Comparison of ENCODE assay signal across 10 mouse cellular contexts in genomic region chr11:118007460-118008143, GRCm38 (mm10). TPM values are rescaled to one million over a fixed set of nuclear protein-coding genes. Genes with fewer than 3 reads are reported as not detected.
DNase-seq lines count a peak whose midpoint lies in the region; ATAC-seq lines count a peak whose summit lies in the region.
"Had no signal": no experiment of that assay in that cellular context is flagged by ENCODE, and none has a peak within 500 bp of the region (broad histone marks: within the 10 kb centered on the region; RNA-seq: fewer than 3 reads in every experiment).

No protein-coding gene starts in this region.

- ATAC-seq in megakaryocyte, adult 5-6 weeks (ENCODE audit: poor library complexity, severe bottlenecking) = no peak
- peak; percentile 46 for ATAC-seq in stomach, embryonic 14.5 days (ENCODE audit: insufficient number of reproducible peaks, insufficient read depth, low FRiP score, low read depth)

- no peak overlapping the region for H3K4me2 ChIP-seq in stomach, embryonic 14.5 days (replicated peaks; ENCODE audit: low read depth, low read length)
- H3K4me2 ChIP-seq: limb, embryonic 15.5 days had no signal

- H3K27me3 ChIP-seq in megakaryocyte, embryonic 14.5 days (replicated peaks) = no peaks in the 10 kb centered on the region
- H3K27me3 ChIP-seq in stomach, embryonic 14.5 days (ENCODE audit: control insufficient read depth, insufficient read depth, low read length) = no peaks in the 10 kb centered on the region
- H3K27me3 ChIP-seq: limb, embryonic 15.5 days had no signal

- H3K27ac ChIP-seq in stomach, embryonic 14.5 days (ENCODE audit: low read length) = peak overlapping the region; percentile 39; the same call in 1 of the 2 replicates

- H3K4me3 ChIP-seq in megakaryocyte, embryonic 14.5 days (replicated peaks) = peak overlapping the region; percentile 72
- no peak overlapping the region for H3K4me3 ChIP-seq in stomach, embryonic 14.5 days (ENCODE audit: low read depth, low read length)
- H3K4me3 ChIP-seq: limb, embryonic 15.5 days had no signal

- peaks cover 95% of the 10 kb centered on the region for H3K4me1 ChIP-seq in megakaryocyte, embryonic 14.5 days
- H3K4me1 ChIP-seq in stomach, embryonic 14.5 days (ENCODE audit: control insufficient read depth, insufficient read depth, low read length) = peaks cover 27% of the 10 kb centered on the region; the same call in 1 of the 2 replicates

- no peak overlapping the region for H3K9ac ChIP-seq in stomach, embryonic 14.5 days (replicated peaks; ENCODE audit: low read depth, low read length)
- H3K9ac ChIP-seq: limb, embryonic 15.5 days had no signal

- peaks cover 99% of the 10 kb centered on the region for H3K36me3 ChIP-seq in megakaryocyte, embryonic 14.5 days (replicated peaks; ENCODE audit: low read length)
- H3K36me3 ChIP-seq in stomach, embryonic 14.5 days (ENCODE audit: control insufficient read depth, insufficient read depth, low read length) = peaks cover 24% of the 10 kb centered on the region

- no peaks in the 10 kb centered on the region for H3K9me3 ChIP-seq in megakaryocyte, embryonic 14.5 days
- no peaks in the 10 kb centered on the region for H3K9me3 ChIP-seq in stomach, embryonic 14.5 days (ENCODE audit: control insufficient read depth, low read depth, low read length)
- H3K9me3 ChIP-seq: limb, embryonic 15.5 days had no signal

- peak; percentile 41 for DNase-seq in adrenal gland, postnatal 10 days
- DNase-seq in adrenal gland, postnatal 4 days (ENCODE audit: low spot score in 2 of 2) = no peak
- peak; percentile 80 for DNase-seq in liver
- no peak for DNase-seq in kidney, adult 18-20 months
- DNase-seq in layer of hippocampus, postnatal 36 days = no peak
- DNase-seq: right cerebral cortex, postnatal 4 days had no signal

- WGBS in stomach, embryonic 14.5 days = 44% methylated on average over 8 of the region's 8 CpGs

RNA-seq across cellular contexts. Expression of gene Pgs1, which starts 21.5 kb away (rescaled TPM):
- total RNA-seq in adrenal gland, postnatal 10 days (2021) = 10 to 100 TPM; 30.9 to 31.0 TPM
- total RNA-seq in adrenal gland, postnatal 4 days (2021) = 10 to 100 TPM; 39.1 to 40.4 TPM
- polyA plus RNA-seq in megakaryocyte, embryonic 14.5 days (2012; ENCODE audit: insufficient read depth, low replicate concordance) = 16.0 and 43.0 TPM in 2 replicates
- total RNA-seq in megakaryocyte, adult 5-6 weeks (2015) = 18.7 and 22.4 TPM in 2 replicates
- total RNA-seq in megakaryocyte, adult 5-6 weeks (2017) = 26.7 and 27.2 TPM in 2 replicates
- 30.6 and 30.8 TPM in 2 replicates for polyA plus RNA-seq in stomach, embryonic 14.5 days (2014; fragmentation: Nextera tagmentation; extraction: Ambion mirVana)
- 10 to 100 TPM; 75.1 to 79.4 TPM for total RNA-seq in layer of hippocampus, postnatal 36 days (2021)

RNA-seq across cellular contexts. Expression of gene Socs3, which starts 37.8 kb away (rescaled TPM):
- 1 to 10 TPM; 5.0 to 9.0 TPM for total RNA-seq in adrenal gland, postnatal 10 days (2021)
- 10 to 100 TPM; 11.8 to 12.7 TPM for total RNA-seq in adrenal gland, postnatal 4 days (2021)
- 54.8 and 75.2 TPM in 2 replicates for polyA plus RNA-seq in megakaryocyte, embryonic 14.5 days (2012; ENCODE audit: insufficient read depth, low replicate concordance)
- total RNA-seq in megakaryocyte, adult 5-6 weeks (2015) = 2.0 and 3.1 TPM in 2 replicates
- total RNA-seq in megakaryocyte, adult 5-6 weeks (2017) = 3.2 and 5.1 TPM in 2 replicates
- 9.2 and 11.5 TPM in 2 replicates for polyA plus RNA-seq in stomach, embryonic 14.5 days (2014; fragmentation: Nextera tagmentation; extraction: Ambion mirVana)
- 1 to 10 TPM; 1.3 to 1.4 TPM for total RNA-seq in layer of hippocampus, postnatal 36 days (2021)

Comparison
In these comparisons a context has a peak if more than half of its experiments do, and no peak if none do; other contexts are left out.
1. DNase-seq: peak in adrenal gland, postnatal 10 days (single experiment) and liver (single experiment); none in adrenal gland, postnatal 4 days (0 of 2), kidney, adult 18-20 months (single experiment) and layer of hippocampus, postnatal 36 days (0 of 2).